Mouse (Mus musculus): Measurements from ENCODE around the gene Kcng1. TPM values are rescaled to one million over a fixed set of nuclear protein-coding genes. Genes with fewer than 3 reads are reported as not detected.
A peak's percentile ranks its signal among the peaks of the same experiment; 100 is the strongest.

The Kcng1 gene
- polyA plus RNA-seq, 1 experiment from 2014 or later, result 1.7 TPM

DNA sequence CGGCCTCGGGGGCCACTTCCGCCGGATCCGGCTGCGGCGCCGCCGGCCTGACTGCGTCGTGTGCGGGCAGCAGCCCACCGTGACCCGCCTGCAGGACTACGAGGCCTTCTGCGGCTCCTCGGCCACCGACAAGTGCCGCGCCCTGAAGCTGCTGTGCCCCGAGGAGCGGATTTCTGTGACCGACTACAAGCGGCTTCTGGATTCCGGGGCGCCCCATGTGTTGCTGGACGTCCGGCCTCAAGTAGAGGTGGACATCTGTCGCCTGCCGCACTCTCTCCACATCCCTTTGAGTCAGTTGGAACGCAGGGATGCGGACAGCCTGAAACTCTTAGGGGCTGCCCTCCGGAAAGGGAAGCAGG is 50.1 kb downstream of the Kcng1 start:
- H3K4me3 ChIP-seq (ENCODE audit: low read depth, low read length), result peak overlapping the region; percentile 99
- DNase-seq (ENCODE audit: low spot score, missing footprints), result peak; percentile 41
- H3K9me3 ChIP-seq (ENCODE audit: control insufficient read depth, low read length), result no peaks in the 10 kb centered on the region
- H3K9ac ChIP-seq (ENCODE audit: low read length), result peak overlapping the region; percentile 87
- WGBS, result 73% methylated on average over 31 of the region's 33 CpGs
- no peaks in the 10 kb centered on the region for H3K27me3 ChIP-seq (ENCODE audit: control insufficient read depth, insufficient read depth, low read length)
- H3K27ac ChIP-seq (ENCODE audit: low read depth, low read length), result no peak overlapping the region
- H3K4me1 ChIP-seq (ENCODE audit: control insufficient read depth, insufficient read depth, low read length), result peaks cover 19% of the 10 kb centered on the region
- H3K4me2 ChIP-seq, result peak overlapping the region; percentile 99
- no peaks in the 10 kb centered on the region for H3K36me3 ChIP-seq (ENCODE audit: control insufficient read depth, insufficient read depth, low read length)
- ATAC-seq (ENCODE audit: low FRiP score), result no peak

DNA sequence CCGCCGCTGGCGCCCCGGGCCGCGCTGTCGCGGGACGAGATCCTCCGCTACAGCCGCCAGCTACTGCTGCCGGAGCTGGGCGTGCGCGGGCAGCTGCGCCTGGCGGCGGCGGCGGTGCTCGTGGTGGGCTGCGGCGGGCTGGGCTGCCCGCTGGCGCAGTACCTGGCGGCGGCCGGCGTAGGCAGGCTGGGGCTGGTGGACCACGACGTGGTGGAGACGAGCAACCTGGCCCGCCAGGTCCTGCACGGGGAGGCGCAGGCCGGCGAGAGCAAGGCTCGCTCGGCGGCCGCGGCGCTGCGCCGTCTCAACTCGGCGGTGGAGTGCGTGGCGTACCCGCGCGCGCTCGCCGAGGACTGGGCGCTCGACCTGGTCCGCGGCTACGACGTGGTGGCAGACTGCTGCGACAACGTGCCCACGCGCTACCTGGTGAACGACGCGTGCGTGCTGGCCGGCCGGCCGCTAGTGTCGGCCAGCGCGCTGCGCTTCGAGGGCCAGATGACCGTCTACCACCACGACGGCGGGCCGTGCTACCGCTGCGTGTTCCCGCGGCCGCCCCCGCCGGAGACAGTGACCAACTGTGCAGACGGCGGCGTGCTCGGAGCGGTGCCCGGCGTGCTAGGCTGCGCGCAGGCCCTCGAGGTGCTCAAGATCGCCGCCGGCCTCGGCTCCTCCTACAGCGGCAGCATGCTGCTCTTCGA is 50.6 kb downstream of the Kcng1 start:
- Histone ChIP-seq H3K9me3 (ENCODE audit: control insufficient read depth, low read length) (no peaks in the 10 kb centered on the region), H3K27ac (ENCODE audit: low read depth, low read length) (peak overlapping the region; percentile 76; the same call in 1 of the 2 replicates), H3K27me3 (ENCODE audit: control insufficient read depth, insufficient read depth, low read length) (no peaks in the 10 kb centered on the region), H3K4me1 (ENCODE audit: control insufficient read depth, insufficient read depth, low read length) (peaks cover 19% of the 10 kb centered on the region), H3K4me2 (peak overlapping the region; percentile 99), H3K9ac (ENCODE audit: low read length) (peak overlapping the region; percentile 87), H3K36me3 (ENCODE audit: control insufficient read depth, insufficient read depth, low read length) (peaks cover under 1% of the 10 kb centered on the region; the same call in 1 of the 2 replicates), H3K4me3 (ENCODE audit: low read depth, low read length) (peak overlapping the region; percentile 99)
- 3% methylated on average over 95 of the region's 105 CpGs for WGBS
- DNase-seq (ENCODE audit: low spot score, missing footprints) (peak; percentile 86), ATAC-seq (ENCODE audit: low FRiP score) (peak; percentile 65)

DNA sequence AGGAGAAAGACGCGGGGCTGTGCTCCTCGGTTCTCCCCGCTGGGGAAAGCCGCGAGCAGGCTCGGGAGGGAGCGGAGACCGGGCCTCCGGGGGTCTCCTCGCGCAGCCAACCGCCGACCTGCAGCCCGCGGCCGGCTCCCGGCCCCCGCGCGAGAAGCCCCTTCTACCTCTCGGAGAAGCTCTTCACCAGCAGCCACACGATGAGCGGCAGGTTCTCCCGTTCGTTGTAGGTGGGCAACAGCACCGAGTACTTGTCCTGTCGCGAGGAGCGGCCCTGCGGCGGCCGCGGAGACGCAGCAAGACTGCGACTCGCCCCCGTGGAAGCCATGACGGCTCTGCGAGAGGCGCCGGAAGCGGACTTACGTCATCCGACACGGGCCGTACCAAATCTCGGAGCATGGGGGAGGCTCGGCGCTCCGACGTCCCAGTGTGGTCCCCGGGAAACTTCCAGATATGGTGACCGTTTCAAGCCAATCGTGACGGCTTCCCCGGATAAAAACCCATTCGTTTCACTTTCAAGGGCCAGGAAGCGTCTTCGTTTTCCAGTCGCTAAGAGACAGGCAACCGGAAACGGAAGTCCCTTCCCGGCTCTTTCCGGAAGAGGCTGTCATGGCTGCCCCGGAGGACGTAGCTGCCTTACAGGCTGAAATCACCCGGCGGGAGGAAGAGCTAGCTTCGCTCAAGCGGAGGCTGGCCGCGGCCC is 51.4 kb downstream of the Kcng1 start, which contains the start of the genes Gm20716, Dpm1 and Mocs3:
Gene Gm20716 (minus strand): TSS at position 339 of the 703 bp plus-strand sequence.
Gene Dpm1 (minus strand): TSS at position 566 of the 703 bp plus-strand sequence.
Gene Mocs3 (plus strand): TSS at position 597 of the 703 bp plus-strand sequence.
- Histone ChIP-seq H3K27me3 (ENCODE audit: control insufficient read depth, insufficient read depth, low read length) (no peaks in the 10 kb centered on the region), H3K36me3 (ENCODE audit: control insufficient read depth, insufficient read depth, low read length) (peaks cover 6% of the 10 kb centered on the region), H3K4me1 (ENCODE audit: control insufficient read depth, insufficient read depth, low read length) (peaks cover 19% of the 10 kb centered on the region), H3K4me3 (ENCODE audit: low read depth, low read length) (peak within 1 kb of the TSS; percentile 99), H3K9me3 (ENCODE audit: control insufficient read depth, low read length) (no peaks in the 10 kb centered on the region), H3K4me2 (peak within 1 kb of the TSS; percentile 99), H3K27ac (ENCODE audit: low read depth, low read length) (peak within 1 kb of the TSS; percentile 76; the same call in 1 of the 2 replicates), H3K9ac (ENCODE audit: low read length) (peak within 1 kb of the TSS; percentile 87)
- ATAC-seq (ENCODE audit: low FRiP score) (peak; percentile 84), DNase-seq (ENCODE audit: low spot score, missing footprints) (peak; percentile 99)
- under 1% methylated on average over 73 of the region's 73 CpGs for WGBS

DNA sequence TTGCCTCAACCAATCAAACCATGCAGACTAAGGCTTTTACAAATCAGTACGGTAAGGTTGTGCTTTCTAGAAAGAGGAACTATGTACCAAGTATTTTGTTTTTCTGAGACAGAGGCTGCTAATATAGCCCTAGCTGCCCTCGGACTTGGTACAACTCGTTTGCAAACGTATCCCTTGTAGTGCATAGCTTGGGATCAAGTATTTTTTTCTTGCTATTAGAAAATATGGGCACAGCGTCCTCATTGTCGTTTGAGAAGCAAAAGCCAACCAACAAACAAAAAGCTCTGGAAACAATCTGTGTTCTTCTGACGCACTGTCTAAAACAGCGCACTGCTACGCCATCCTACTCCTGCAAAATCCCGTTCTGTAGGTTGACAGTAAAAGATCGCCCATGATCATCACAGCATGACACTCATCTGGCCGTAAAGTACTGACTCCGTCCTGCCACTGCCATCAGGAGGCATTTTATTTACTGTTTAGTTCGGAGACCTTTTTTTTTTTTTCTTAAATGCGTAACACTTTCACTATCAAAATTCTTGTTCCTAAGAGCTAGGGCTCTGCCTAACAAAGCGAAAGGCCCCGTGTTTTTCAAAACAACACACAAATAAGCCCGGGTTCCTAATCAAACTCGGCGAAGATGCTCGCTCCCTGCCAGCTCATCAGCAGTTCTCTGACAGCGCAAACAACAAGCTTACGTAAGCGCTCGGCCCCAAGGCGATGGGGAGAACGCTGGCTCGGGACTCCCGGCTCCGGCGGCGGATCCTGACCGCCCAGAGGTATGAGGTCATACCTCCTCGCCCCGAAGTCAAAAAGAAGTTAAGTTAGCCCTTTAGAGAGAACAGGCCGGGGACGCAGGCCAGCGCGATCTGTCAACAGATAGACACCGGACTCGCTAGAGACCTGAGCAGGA is 52.2 kb downstream of the Kcng1 start:
- H3K36me3 ChIP-seq (ENCODE audit: control insufficient read depth, insufficient read depth, low read length), result peaks cover 10% of the 10 kb centered on the region
- peak overlapping the region; percentile 99 for H3K4me2 ChIP-seq
- ATAC-seq (ENCODE audit: low FRiP score), result no peak; the same call in 1 of the 2 replicates
- peak overlapping the region; percentile 99 for H3K4me3 ChIP-seq (ENCODE audit: low read depth, low read length)
- H3K27ac ChIP-seq (ENCODE audit: low read depth, low read length), result no peak overlapping the region
- DNase-seq (ENCODE audit: low spot score, missing footprints), result peak; percentile 68
- 21% methylated on average over 41 of the region's 41 CpGs for WGBS
- no peaks in the 10 kb centered on the region for H3K9me3 ChIP-seq (ENCODE audit: control insufficient read depth, low read length)
- no peaks in the 10 kb centered on the region for H3K27me3 ChIP-seq (ENCODE audit: control insufficient read depth, insufficient read depth, low read length)
- peaks cover 19% of the 10 kb centered on the region for H3K4me1 ChIP-seq (ENCODE audit: control insufficient read depth, insufficient read depth, low read length)
- H3K9ac ChIP-seq (ENCODE audit: low read length), result peak overlapping the region; percentile 87

DNA sequence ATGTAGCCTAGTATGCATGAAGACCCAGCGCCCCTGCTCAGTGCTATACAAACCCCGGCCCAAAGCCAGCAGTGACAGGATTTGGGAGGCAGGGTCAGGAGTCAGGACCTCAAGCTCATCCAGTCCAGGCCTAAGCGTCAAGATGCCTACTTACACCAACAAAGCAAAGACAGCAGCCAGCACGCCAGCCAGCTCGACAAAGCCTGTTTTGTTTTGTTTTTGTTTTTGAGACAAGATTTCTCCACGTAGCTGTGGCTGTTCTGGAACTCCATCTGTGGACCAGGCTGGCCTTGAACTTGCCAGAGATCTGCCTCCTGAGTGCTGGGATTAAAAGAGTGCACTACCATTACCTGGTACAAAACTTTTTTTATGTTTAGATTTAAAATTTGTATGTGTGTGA is 58.2 kb downstream of the Kcng1 start:
- Histone ChIP-seq H3K36me3 (ENCODE audit: control insufficient read depth, insufficient read depth, low read length) (peaks cover 19% of the 10 kb centered on the region), H3K9ac (ENCODE audit: low read length) (no peak overlapping the region), H3K9me3 (ENCODE audit: control insufficient read depth, low read length) (no peaks in the 10 kb centered on the region), H3K27ac (ENCODE audit: low read depth, low read length) (no peak overlapping the region), H3K4me3 (ENCODE audit: low read depth, low read length) (no peak overlapping the region), H3K27me3 (ENCODE audit: control insufficient read depth, insufficient read depth, low read length) (no peaks in the 10 kb centered on the region), H3K4me2 (no peak overlapping the region), H3K4me1 (ENCODE audit: control insufficient read depth, insufficient read depth, low read length) (no peaks in the 10 kb centered on the region)
- 90% methylated on average over 6 of the region's 6 CpGs for WGBS
- ATAC-seq (ENCODE audit: low FRiP score), result no peak
- peak; percentile 69 for DNase-seq (ENCODE audit: low spot score, missing footprints)

DNA sequence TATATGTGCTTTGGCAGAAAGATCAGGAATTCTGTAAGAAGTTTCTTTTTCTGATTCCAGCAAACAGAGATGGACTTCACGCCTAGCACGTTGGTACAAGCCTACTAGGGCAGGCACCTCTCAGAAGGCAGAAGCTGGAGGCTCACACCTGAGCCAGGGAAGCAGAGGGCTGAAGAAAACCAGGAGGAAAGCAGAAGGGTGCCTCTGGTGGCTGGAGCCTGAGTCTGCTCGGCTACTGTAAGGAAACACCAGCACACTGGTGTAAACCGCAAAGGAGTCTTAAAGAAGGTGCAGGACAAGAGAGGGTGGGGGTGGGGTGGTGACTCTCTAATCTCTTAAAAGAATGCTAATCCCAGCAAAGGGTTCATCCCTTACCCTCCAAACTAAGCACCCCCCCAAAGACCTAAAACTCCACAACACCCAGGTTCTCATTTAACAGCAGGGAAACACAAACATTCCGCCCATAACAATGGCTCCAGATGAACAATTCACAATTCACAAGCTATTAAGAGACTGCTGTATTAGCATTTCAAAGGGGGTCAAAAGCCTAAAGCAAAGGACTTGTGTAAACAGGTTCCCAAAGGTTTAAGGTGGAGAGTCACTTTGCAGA is 67.6 kb downstream of the Kcng1 start:
- Histone ChIP-seq H3K4me1 (ENCODE audit: control insufficient read depth, insufficient read depth, low read length) (no peaks in the 10 kb centered on the region), H3K9ac (ENCODE audit: low read length) (no peak overlapping the region), H3K27ac (ENCODE audit: low read depth, low read length) (no peak overlapping the region), H3K9me3 (ENCODE audit: control insufficient read depth, low read length) (no peaks in the 10 kb centered on the region), H3K4me3 (ENCODE audit: low read depth, low read length) (no peak overlapping the region), H3K36me3 (ENCODE audit: control insufficient read depth, insufficient read depth, low read length) (peaks cover 6% of the 10 kb centered on the region; the same call in 1 of the 2 replicates), H3K27me3 (ENCODE audit: control insufficient read depth, insufficient read depth, low read length) (no peaks in the 10 kb centered on the region), H3K4me2 (no peak overlapping the region)
- ATAC-seq (ENCODE audit: low FRiP score), result no peak
- DNase-seq (ENCODE audit: low spot score, missing footprints), result no peak
- WGBS, result 36% methylated on average over 5 of the region's 5 CpGs

Other genes starting within 250 kb of the Kcng1 start
- gene Pard6b, start 200.7 kb downstream of the Kcng1 start, polyA plus RNA-seq (2014; fragmentation: Nextera tagmentation; extraction: Ambion mirVana), result 6.5 and 8.0 TPM in 2 replicates
- gene Adnp, start 74.6 kb downstream of the Kcng1 start, polyA plus RNA-seq (2014; fragmentation: Nextera tagmentation; extraction: Ambion mirVana), result 6.0 and 9.7 TPM in 2 replicates
- gene Gm20716, start 51.4 kb downstream of the Kcng1 start, polyA plus RNA-seq (2014; fragmentation: Nextera tagmentation; extraction: Ambion mirVana), result 23.8 and 24.6 TPM in 2 replicates
- gene Dpm1, start 51.1 kb downstream of the Kcng1 start, polyA plus RNA-seq (2014; fragmentation: Nextera tagmentation; extraction: Ambion mirVana), result 75.4 and 92.2 TPM in 2 replicates
- 8.0 TPM in 2 replicates for gene Mocs3, start 51.1 kb downstream of the Kcng1 start, polyA plus RNA-seq (2014; fragmentation: Nextera tagmentation; extraction: Ambion mirVana)